Mouse (Mus musculus) neural tube, embryonic 12.5 days (tissue): ENCODE measurements around the gene Gadl1. TPM values are rescaled to one million over a fixed set of nuclear protein-coding genes. Genes with fewer than 3 reads are reported as not detected.
A peak's percentile ranks its signal among the peaks of the same experiment; 100 is the strongest.

Source experiments
- ATAC-seq: fragments of 200-750 bp; cut with Nextera tagmentation; 2 replicates; pipeline ENCODE4 v1.8.0; 2017; ENCODE audit warnings: low read depth, mild to moderate bottlenecking, moderate TSS enrichment, moderate library complexity; ENCODE audit not compliant: low FRiP score
- H3K27ac ChIP-seq: fragments of 300-500 bp; sonication (generic); 2 replicates; pipeline ENCODE4 v1.5.1; 2016
- H3K27me3 ChIP-seq: fragments of 300-500 bp; sonication (generic); replicated peaks from 2 replicates; pipeline ENCODE4 v1.6.1; 2016; ENCODE audit warnings: mild to moderate bottlenecking
- H3K36me3 ChIP-seq: fragments of 300-500 bp; sonication (generic); 2 replicates; pipeline ENCODE4 v1.6.1; 2016; ENCODE audit warnings: mild to moderate bottlenecking
- H3K4me1 ChIP-seq: fragments of 300-500 bp; sonication (generic); 2 replicates; pipeline ENCODE4 v1.6.1; 2016
- H3K4me2 ChIP-seq: fragments of 300-500 bp; sonication (generic); replicated peaks from 2 replicates; pipeline ENCODE4 v1.6.1; 2016; ENCODE audit warnings: mild to moderate bottlenecking
- H3K4me3 ChIP-seq: fragments of 300-500 bp; sonication (generic); 2 replicates; pipeline ENCODE4 v1.5.1; 2016
- H3K9ac ChIP-seq: fragments of 300-500 bp; sonication (generic); 2 replicates; pipeline ENCODE4 v1.6.1; 2016; ENCODE audit warnings: mild to moderate bottlenecking
- H3K9me3 ChIP-seq: fragments of 300-500 bp; sonication (generic); 2 replicates; pipeline ENCODE4 v1.6.1; 2016; ENCODE audit warnings: mild to moderate bottlenecking
- WGBS: fragments of 180-500 bp; shearing (Covaris S2); methylation state at CpG from one replicate; pipeline ENCODE4 v1.1.7; 2016; 5-methylcytosine and 5-hydroxymethylcytosine counted together
- polyA plus RNA-seq: library from polyadenylated mRNA; unstranded; fragments of >200 nt; fragmentation: Nextera tagmentation; extraction: Ambion mirVana; gene quantifications from 2 replicates; pipeline ENCODE4 v1.2.1, GENCODE M21; 2016

The Gadl1 gene
- polyA plus RNA-seq, 1 experiment from 2014 or later: 0.23 TPM

DNA sequence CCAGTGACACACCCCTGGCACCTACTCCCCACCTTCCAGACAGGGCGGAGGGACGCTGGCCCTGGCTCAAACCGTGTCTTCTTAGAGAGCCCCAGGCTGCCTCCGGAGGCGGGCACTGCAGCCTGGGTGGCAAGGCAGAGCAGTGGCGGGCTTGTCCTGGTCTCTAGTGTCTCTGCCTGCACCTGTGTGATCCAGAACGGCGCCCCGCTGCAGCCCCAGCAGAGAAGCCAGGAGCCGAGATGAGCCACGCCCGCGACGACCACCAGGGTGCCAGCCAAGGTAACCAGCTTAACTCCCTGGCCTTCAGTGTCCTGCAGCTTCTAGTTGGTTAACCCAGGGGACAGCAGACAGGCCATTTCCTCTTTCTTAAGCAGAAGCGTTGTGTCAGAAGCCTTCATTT is 930 bp upstream of the Gadl1 start:
- Histone ChIP-seq H3K4me3 (no peak overlapping the region), H3K4me2 (peak overlapping the region; percentile 22; the same call in 1 of the 2 replicates), H3K9ac (no peak overlapping the region), H3K9me3 (no peaks in the 10 kb centered on the region), H3K27ac (no peak overlapping the region), H3K27me3 (no peaks in the 10 kb centered on the region), H3K36me3 (no peaks in the 10 kb centered on the region), H3K4me1 (peaks cover 5% of the 10 kb centered on the region; the same call in 1 of the 2 replicates)
- ATAC-seq: no peak
- WGBS: 14% methylated on average over 15 of the region's 15 CpGs

DNA sequence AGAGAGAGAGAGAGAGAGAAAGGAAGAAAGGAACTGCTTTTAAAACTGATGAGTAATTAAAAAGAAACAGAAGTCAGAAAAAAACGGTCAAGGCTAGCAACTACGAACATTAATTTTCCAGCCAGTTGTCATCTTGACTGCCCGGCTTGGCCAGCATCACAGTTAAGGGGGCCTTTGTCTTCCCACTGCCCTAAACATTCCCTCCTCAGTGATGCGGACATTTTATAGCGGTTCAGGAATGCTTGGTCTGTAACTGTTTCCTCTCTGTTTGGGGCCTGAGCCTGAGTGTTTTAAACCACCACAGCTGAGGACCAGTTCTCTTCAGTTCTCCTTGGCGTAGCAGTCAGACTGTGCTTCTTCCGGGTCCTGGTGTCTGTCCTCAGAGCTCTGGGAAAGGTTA is 4.8 kb downstream of the Gadl1 start:
- 22% methylated on average over 7 of the region's 7 CpGs for WGBS
- ATAC-seq: no peak

DNA sequence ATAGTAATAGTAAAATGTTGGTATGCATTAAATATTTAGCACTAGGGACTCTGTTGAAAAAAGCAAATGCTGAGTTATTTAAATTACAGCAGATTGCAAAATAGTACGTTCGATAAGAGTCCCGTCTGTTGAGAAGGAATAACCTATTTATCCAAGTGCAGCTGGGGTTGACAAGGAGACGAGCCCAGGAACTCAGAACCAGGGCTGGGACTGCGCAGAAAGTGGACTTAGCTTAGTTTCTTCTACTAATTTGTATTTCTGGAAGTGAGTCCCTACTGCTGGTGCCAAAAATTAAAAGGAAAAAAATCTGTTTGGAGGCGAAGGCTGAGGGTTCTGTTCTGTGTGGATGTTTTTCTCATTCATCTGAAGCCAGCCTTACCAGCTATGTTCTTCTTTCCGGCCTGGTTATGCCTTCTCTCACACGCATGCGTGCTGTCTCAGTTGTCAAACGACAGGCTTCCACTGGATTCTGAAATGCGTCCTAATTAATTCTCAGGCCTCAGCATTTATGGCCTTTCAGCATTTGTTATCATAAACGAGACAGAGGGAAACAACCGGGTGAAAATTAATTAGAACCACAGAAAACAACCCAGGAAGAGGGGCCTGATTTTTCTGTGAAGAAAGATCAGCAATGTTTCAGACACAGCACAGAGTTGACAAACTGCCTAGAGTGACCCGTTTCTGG is 6.5 kb downstream of the Gadl1 start:
- Histone ChIP-seq H3K4me3 (no peak overlapping the region), H3K9ac (no peak overlapping the region), H3K4me2 (no peak overlapping the region), H3K27ac (no peak overlapping the region), H3K27me3 (no peaks in the 10 kb centered on the region), H3K4me1 (0 out of 2 replicates have a peak, but pooled peaks cover 4% of the 10 kb centered on the region), H3K9me3 (no peaks in the 10 kb centered on the region), H3K36me3 (no peaks in the 10 kb centered on the region)
- 75% methylated on average over 14 of the region's 14 CpGs for WGBS
- no peak for ATAC-seq

More for the DNA sequence above, 4.8 kb downstream of the Gadl1 start:
- no peak overlapping the region for H3K9ac ChIP-seq
- H3K4me2 ChIP-seq: no peak overlapping the region
- no peaks in the 10 kb centered on the region for H3K27me3 ChIP-seq
- no peak overlapping the region for H3K27ac ChIP-seq
- no peaks in the 10 kb centered on the region for H3K36me3 ChIP-seq
- H3K4me3 ChIP-seq: no peak overlapping the region
- H3K4me1 ChIP-seq: 0 out of 2 replicates have a peak, but pooled peaks cover 4% of the 10 kb centered on the region
- H3K9me3 ChIP-seq: no peaks in the 10 kb centered on the region

DNA sequence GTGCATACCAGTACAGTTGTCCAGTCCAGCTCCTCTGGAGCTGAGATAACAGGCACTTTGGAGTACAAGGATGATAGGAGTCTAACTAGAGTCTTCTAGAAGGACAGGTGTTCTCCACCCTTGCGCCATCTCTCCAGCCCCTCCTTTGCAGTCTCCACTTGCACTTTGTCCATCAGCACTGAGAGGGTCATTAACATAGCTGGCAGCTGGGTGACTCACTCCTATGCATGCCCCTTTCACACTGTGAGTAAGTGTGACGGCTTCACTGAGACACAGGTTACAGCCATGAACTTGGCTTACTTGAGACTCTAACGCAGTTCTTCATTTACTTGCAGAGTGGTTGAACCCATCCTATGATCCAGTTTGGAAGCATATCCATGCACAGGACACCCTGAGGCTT is 10.5 kb downstream of the Gadl1 start:
- Histone ChIP-seq H3K9me3 (no peaks in the 10 kb centered on the region), H3K27me3 (no peaks in the 10 kb centered on the region), H3K4me3 (no peak overlapping the region), H3K9ac (no peak overlapping the region), H3K4me2 (no peak overlapping the region), H3K36me3 (no peaks in the 10 kb centered on the region), H3K27ac (no peak overlapping the region), H3K4me1 (0 out of 2 replicates have a peak, but pooled peaks cover under 1% of the 10 kb centered on the region)
- ATAC-seq: no peak
- WGBS: 90% methylated on average over 3 of the region's 3 CpGs

DNA sequence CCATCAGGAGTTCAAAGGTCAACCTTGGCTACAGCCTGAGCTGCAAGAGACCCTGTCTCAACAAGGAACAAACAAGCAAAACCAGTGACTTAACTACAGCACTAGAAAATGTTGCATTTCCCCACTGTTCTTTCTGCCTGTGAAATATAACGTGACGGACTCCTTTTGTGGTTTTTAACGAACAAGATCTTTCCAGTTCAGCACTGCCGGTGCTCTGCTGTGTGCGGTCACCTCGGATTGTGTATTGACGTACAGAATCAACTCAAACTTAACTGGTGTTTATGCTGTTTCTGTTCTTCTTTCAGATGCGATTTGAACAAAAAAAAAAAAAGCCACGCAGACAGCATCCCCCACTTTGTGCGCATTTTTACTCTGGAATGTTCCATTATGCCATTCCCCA is 13.4 kb downstream of the Gadl1 start:
- Histone ChIP-seq H3K36me3 (no peaks in the 10 kb centered on the region), H3K4me1 (no peaks in the 10 kb centered on the region), H3K4me3 (no peak overlapping the region), H3K27ac (no peak overlapping the region), H3K27me3 (no peaks in the 10 kb centered on the region), H3K4me2 (no peak overlapping the region), H3K9ac (no peak overlapping the region), H3K9me3 (no peaks in the 10 kb centered on the region)
- no peak for ATAC-seq
- 89% methylated on average over 10 of the region's 10 CpGs for WGBS

DNA sequence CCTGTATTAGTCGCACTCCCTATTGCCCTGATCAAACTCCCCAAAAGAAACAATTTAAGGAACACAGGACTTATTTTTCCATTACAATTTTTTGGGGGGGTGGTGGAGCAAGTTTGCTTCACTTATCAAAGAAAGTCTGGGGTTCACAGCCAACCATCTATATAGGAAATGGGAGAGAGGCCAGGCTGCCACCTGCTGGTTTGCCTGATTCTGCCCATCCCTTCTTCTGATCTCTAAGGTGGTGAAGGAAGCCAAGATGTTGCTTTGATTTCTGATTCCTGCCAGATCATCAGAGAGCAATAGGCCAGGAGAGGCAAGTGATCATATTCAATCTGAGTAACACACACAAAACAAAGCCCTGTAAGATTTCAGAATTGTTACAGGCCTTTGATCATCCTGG is 14.8 kb downstream of the Gadl1 start:
- WGBS: 89% methylated on average over 1 of the region's 1 CpGs
- no peak overlapping the region for H3K9ac ChIP-seq
- no peaks in the 10 kb centered on the region for H3K9me3 ChIP-seq

DNA sequence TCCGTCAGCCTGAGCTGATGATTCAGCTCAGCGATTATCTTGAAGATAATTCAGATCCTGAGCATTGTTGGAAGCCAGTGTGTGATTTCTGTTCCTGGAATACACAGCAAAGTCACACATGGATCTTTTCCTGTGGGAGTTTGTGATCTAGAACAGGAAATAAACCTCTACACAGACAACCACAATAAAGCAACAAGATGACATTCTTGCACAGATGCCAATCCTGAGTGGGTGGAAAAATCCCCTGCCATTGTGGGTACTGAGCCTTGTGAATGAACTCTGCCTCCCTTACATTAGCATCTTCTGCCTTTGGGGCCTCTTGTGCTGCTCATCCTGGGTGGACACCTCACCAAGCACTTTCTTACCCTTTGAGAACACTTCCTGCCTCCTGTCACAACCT is 22.5 kb downstream of the Gadl1 start:
- WGBS: 95% methylated on average over 2 of the region's 2 CpGs
- no peaks in the 10 kb centered on the region for H3K27me3 ChIP-seq
- no peaks in the 10 kb centered on the region for H3K36me3 ChIP-seq
- no peak overlapping the region for H3K4me2 ChIP-seq
- peaks cover 11% of the 10 kb centered on the region for H3K4me1 ChIP-seq
- no peak for ATAC-seq
- H3K9me3 ChIP-seq: no peaks in the 10 kb centered on the region
- no peak overlapping the region for H3K27ac ChIP-seq
- H3K9ac ChIP-seq: no peak overlapping the region
- no peak overlapping the region for H3K4me3 ChIP-seq

More for the DNA sequence above, 14.8 kb downstream of the Gadl1 start:
- H3K27ac ChIP-seq: no peak overlapping the region
- no peaks in the 10 kb centered on the region for H3K27me3 ChIP-seq
- H3K4me3 ChIP-seq: no peak overlapping the region
- no peak overlapping the region for H3K4me2 ChIP-seq
- ATAC-seq: no peak
- H3K36me3 ChIP-seq: no peaks in the 10 kb centered on the region
- H3K4me1 ChIP-seq: no peaks in the 10 kb centered on the region

DNA sequence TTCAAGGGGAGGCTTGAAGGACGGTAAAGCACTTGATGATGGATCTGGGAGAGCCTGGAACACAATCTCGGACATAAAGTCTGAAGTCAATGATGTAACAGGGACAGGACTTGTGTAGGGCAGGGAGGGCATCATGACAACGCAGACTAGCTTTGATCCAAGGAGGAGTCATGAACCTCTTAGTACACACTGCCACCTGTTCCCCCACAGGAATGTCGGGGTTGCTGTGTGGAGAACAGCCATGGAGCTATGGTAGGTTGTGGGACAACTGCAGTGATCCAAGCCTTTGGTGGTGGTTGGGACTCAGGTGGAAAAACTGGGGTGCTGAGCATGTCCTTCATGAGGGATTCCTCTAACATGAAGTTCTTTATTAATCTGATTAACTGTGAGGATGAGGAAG is 23.5 kb downstream of the Gadl1 start:
- Histone ChIP-seq H3K4me3 (no peak overlapping the region), H3K27ac (no peak overlapping the region), H3K9ac (no peak overlapping the region), H3K9me3 (no peaks in the 10 kb centered on the region), H3K27me3 (no peaks in the 10 kb centered on the region), H3K4me2 (no peak overlapping the region), H3K4me1 (peaks cover 11% of the 10 kb centered on the region), H3K36me3 (no peaks in the 10 kb centered on the region)
- ATAC-seq: no peak
- 92% methylated on average over 4 of the region's 4 CpGs for WGBS

DNA sequence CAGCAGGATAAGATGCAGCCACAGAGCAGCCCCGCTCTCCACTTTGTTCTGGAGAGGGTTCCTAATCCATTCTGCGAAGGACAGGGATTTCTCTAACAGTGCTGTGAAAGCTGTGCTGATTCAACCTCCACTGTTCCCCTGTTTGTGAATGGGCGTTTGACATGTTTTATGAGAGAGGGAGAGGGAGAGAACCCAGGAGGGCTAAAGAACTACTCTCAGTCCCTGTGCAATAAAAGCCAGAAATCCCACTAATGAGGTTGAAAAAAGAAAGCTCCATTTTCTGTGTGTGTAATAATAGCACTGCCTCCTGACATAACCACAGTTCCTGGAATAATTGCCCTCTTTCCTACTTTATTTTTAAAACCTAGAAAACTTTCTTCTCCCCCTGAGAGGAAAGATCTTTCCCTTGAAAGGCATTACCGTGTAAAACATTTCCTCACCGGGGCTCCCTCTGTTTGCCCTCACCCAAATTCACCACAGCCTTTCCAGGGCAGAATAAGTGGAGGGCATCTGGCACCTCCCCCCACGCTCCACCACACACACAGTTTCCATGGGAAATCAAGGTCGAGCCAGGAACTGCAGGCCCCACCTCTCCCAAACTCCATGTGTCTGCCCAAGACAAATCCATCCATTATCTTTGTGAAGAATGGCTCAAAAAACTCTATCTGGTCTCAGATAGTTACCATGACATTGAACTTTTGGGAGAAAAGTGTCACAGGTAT is 24.1 kb downstream of the Gadl1 start:
- Histone ChIP-seq H3K4me2 (no peak overlapping the region), H3K4me3 (no peak overlapping the region), H3K27me3 (no peaks in the 10 kb centered on the region), H3K27ac (no peak overlapping the region), H3K4me1 (peaks cover 11% of the 10 kb centered on the region), H3K9ac (no peak overlapping the region), H3K36me3 (no peaks in the 10 kb centered on the region), H3K9me3 (no peaks in the 10 kb centered on the region)
- 23% methylated on average over 7 of the region's 7 CpGs for WGBS
- peak; percentile 61; the same call in 1 of the 2 replicates for ATAC-seq

DNA sequence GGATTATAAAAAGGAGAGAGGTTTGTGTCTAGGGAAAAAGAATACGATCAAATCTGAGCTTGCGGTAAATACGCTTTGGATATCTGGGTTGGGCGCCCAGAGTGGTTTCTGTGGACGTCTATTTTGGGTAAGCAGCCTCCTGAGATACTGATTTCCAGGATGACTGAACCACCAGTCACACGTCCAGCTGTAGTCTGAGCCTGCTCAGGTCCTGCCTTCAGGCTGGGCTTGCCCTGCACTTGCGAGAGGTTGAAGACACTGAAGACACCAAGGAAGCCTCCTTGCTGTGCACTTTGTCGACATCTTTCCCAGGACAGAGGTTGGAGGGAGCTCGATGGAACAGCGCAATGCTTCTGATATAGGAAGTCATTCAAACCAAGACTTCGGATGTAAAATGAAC is 25.0 kb downstream of the Gadl1 start:
- H3K27ac ChIP-seq: no peak overlapping the region
- no peaks in the 10 kb centered on the region for H3K27me3 ChIP-seq
- no peaks in the 10 kb centered on the region for H3K9me3 ChIP-seq
- ATAC-seq: no peak
- no peak overlapping the region for H3K4me3 ChIP-seq
- H3K4me2 ChIP-seq: no peak overlapping the region
- H3K9ac ChIP-seq: no peak overlapping the region
- 92% methylated on average over 11 of the region's 11 CpGs for WGBS
- H3K36me3 ChIP-seq: no peaks in the 10 kb centered on the region
- peaks cover 11% of the 10 kb centered on the region for H3K4me1 ChIP-seq

DNA sequence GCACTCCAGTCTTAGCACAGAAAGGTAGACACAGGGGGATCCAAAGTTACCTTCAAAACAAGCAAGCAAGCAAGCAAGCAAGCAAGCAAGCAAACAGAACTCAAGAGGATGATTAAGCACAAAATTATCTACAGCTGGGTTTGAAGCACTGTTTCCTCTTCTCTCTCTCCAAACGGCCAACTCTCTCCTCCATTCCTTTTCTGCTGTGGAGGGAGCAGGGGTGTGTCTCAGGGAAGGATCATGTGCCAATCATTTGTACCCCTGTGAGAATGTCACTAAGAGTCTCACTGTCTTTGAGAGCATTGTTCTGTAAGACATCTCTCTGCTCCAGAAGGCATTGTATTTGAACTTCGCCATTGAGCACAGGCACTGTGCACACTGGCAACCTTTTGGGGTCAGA is 27.1 kb downstream of the Gadl1 start:
- no peak overlapping the region for H3K4me3 ChIP-seq
- no peaks in the 10 kb centered on the region for H3K27me3 ChIP-seq
- ATAC-seq: no peak
- H3K4me1 ChIP-seq: peaks cover 14% of the 10 kb centered on the region
- no peak overlapping the region for H3K4me2 ChIP-seq
- H3K9me3 ChIP-seq: no peaks in the 10 kb centered on the region
- no peak overlapping the region for H3K27ac ChIP-seq
- H3K36me3 ChIP-seq: no peaks in the 10 kb centered on the region
- H3K9ac ChIP-seq: no peak overlapping the region
- 87% methylated on average over 2 of the region's 2 CpGs for WGBS

DNA sequence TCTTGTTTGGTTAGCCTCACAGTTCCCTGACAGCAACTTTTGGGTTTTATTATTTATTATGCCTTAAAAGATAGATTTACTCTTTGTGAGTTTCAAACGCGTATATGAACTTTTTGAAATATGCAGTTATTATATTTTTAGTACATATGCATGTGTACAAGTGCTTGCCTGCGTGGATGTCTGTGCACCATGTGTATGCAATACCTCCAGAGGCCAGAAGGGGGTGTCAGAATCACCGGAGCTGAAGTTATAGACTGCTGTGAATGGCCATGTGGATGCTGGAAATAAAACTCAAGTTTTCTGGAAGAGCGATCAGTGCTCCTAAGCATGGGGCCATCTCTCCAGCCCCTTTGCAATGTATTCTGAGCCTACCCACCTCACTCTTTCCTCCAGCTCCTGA is 28.7 kb downstream of the Gadl1 start:
- H3K9ac ChIP-seq: no peak overlapping the region
- H3K27ac ChIP-seq: no peak overlapping the region
- no peaks in the 10 kb centered on the region for H3K9me3 ChIP-seq
- ATAC-seq: no peak
- no peaks in the 10 kb centered on the region for H3K36me3 ChIP-seq
- peaks cover 16% of the 10 kb centered on the region for H3K4me1 ChIP-seq
- H3K4me3 ChIP-seq: no peak overlapping the region
- no peak overlapping the region for H3K4me2 ChIP-seq
- 92% methylated on average over 5 of the region's 5 CpGs for WGBS
- H3K27me3 ChIP-seq: no peaks in the 10 kb centered on the region

DNA sequence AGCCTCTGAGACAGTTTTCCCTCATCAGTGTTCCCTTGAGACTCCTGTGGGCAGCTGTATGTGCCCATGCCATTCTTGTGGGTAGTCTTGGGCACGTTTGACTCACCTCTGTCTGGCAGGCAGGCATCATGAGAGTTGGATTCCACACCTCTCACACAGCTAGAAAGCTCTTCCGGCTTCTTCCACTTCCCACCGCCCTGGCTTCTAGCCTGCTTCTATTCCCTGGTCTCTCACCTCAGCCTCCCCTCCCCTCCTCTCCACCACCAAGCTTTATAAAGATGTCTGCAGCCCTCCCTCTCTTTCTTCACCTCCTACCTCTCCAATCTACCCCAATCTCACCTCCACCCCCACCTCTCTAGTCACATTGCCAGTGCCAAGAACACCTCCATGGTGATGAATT is 30.2 kb downstream of the Gadl1 start:
- no peaks in the 10 kb centered on the region for H3K27me3 ChIP-seq
- H3K9ac ChIP-seq: no peak overlapping the region
- no peak for ATAC-seq
- H3K27ac ChIP-seq: no peak overlapping the region
- H3K4me3 ChIP-seq: no peak overlapping the region
- no peaks in the 10 kb centered on the region for H3K9me3 ChIP-seq
- H3K36me3 ChIP-seq: no peaks in the 10 kb centered on the region
- H3K4me2 ChIP-seq: no peak overlapping the region
- H3K4me1 ChIP-seq: peaks cover 19% of the 10 kb centered on the region
- 88% methylated on average over 3 of the region's 3 CpGs for WGBS
